Mouse (Mus musculus) intestine, postnatal 0 days (tissue): ENCODE results near the gene Uvrag. TPM values are rescaled to one million over a fixed set of nuclear protein-coding genes. Genes with fewer than 3 reads are reported as not detected.

Experiments
- ATAC-seq: fragments of 200-750 bp; cut with Nextera tagmentation; 2 replicates; pipeline ENCODE4 v1.8.0; 2017; ENCODE audit warnings: mild to moderate bottlenecking, moderate TSS enrichment, moderate library complexity
- H3K27ac ChIP-seq: fragments of 300-500 bp; sonication (generic); 2 replicates; pipeline ENCODE4 v1.5.1; 2014; ENCODE audit warnings: mild to moderate bottlenecking, low read depth, low read length, moderate library complexity
- H3K27me3 ChIP-seq: fragments of 300-500 bp; sonication (generic); replicated peaks from 2 replicates; pipeline ENCODE4 v1.6.1; 2014; ENCODE audit warnings: low read length, mixed read lengths; ENCODE audit not compliant: control insufficient read depth, insufficient read depth
- H3K36me3 ChIP-seq: fragments of 300-500 bp; sonication (generic); 2 replicates; pipeline ENCODE4 v1.6.1; 2014; ENCODE audit warnings: mild to moderate bottlenecking, moderate library complexity; ENCODE audit not compliant: control insufficient read depth, insufficient read depth
- H3K4me1 ChIP-seq: fragments of 300-500 bp; sonication (generic); replicated peaks from 2 replicates; pipeline ENCODE4 v1.6.1; 2014; ENCODE audit warnings: antibody characterized with exemption, low read length, mixed read lengths; ENCODE audit not compliant: control insufficient read depth, insufficient read depth
- H3K4me2 ChIP-seq: fragments of 300-500 bp; sonication (generic); replicated peaks from 2 replicates; pipeline ENCODE4 v1.6.1; 2014; ENCODE audit warnings: low read depth, mild to moderate bottlenecking, moderate library complexity
- H3K4me3 ChIP-seq: fragments of 300-500 bp; sonication (generic); 2 replicates; pipeline ENCODE4 v1.5.1; 2014; ENCODE audit warnings: low read depth, low read length
- H3K9ac ChIP-seq: fragments of 300-500 bp; sonication (generic); 2 replicates; pipeline ENCODE4 v1.6.1; 2014; ENCODE audit warnings: mild to moderate bottlenecking, low read depth, low read length
- H3K9me3 ChIP-seq: fragments of 300-500 bp; sonication (generic); 2 replicates; pipeline ENCODE4 v1.6.1; 2016; ENCODE audit warnings: mixed run types; ENCODE audit not compliant: control insufficient read depth
- CTCF ChIP-seq: sonication (generic); IDR thresholded peaks from 2 replicates; pipeline ENCODE4 v1.5.1; 2016; ENCODE audit warnings: low read depth, mild to moderate bottlenecking, control low read depth, antibody characterized with exemption, moderate library complexity
- WGBS: fragments of 180-500 bp; shearing (Covaris S2); extraction: QIAGEN DNeasy Blood & Tissue Kit; methylation state at CpG from one replicate; pipeline ENCODE4 v1.1.7; 2014; 5-methylcytosine and 5-hydroxymethylcytosine counted together
- polyA plus RNA-seq: library from polyadenylated mRNA; unstranded; fragments of >200 nt; fragmentation: Nextera tagmentation; extraction: Ambion mirVana; gene quantifications from 2 replicates; pipeline ENCODE4 v1.2.1, GENCODE M21; 2015

Uvrag gene
- polyA plus RNA-seq, 1 experiment from 2014 or later = 12.0 TPM

DNA sequence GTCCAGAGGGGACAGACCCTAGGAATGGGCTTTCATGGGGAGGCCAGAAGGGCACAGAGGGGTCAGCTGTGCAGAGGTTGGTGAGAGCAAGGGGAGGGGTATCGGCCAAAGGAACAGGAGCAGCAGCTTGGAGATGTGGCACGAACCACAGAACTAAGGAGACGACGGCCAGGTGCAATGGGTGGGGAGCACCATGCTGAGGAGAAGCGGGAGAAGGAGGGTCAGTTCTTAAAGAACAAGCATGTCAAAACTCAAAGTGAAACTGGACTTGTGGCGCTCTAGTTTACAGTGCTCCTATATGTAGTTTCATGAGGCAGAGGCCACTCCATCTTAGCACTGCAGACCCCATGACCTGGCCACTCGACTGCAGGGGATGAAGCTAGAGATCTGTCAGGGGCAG, 6.6 kb upstream of the Uvrag start:
- Histone ChIP-seq H3K4me1 (no peaks in the 10 kb centered on the region; the same call in 1 of the 2 replicates), H3K9me3 (no peaks in the 10 kb centered on the region), H3K36me3 (peaks cover 6% of the 10 kb centered on the region; the same call in 1 of the 2 replicates), H3K4me3 (no peak overlapping the region), H3K27ac (no peak overlapping the region), H3K27me3 (no peaks in the 10 kb centered on the region), H3K4me2 (no peak overlapping the region), H3K9ac (no peak overlapping the region)
- TF ChIP-seq CTCF = no peak
- ATAC-seq = no peak
- WGBS = 90% methylated on average over 7 of the region's 7 CpGs

DNA sequence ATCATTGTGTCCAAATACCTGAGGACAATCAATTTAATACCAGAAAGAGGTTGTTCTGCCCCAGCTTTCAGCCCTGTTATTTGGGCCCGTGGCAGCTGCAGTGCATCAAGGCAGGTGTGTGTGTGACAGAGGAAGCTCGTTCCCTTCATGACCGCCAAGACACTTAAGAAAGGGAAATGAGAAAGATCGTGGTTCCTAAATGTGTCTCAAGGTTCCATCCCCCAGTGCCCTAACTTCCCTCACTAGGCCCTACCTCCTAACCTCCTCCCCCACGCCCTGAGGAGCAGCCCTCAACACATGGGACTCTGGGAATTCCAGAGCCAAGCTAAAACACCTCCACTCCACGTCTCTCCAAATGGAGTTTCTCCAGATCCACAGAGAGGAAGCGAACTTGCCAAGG, 6.0 kb upstream of the Uvrag start:
- H3K4me1 ChIP-seq = no peaks in the 10 kb centered on the region; the same call in 1 of the 2 replicates
- no peaks in the 10 kb centered on the region for H3K9me3 ChIP-seq
- H3K9ac ChIP-seq = no peak overlapping the region
- TF ChIP-seq CTCF = no peak
- H3K27me3 ChIP-seq = no peaks in the 10 kb centered on the region
- no peak overlapping the region for H3K4me2 ChIP-seq
- ATAC-seq = no peak
- peaks cover under 1% of the 10 kb centered on the region; the same call in 1 of the 2 replicates for H3K36me3 ChIP-seq
- H3K4me3 ChIP-seq = no peak overlapping the region
- WGBS = 65% methylated on average over 7 of the region's 7 CpGs
- H3K27ac ChIP-seq = no peak overlapping the region

DNA sequence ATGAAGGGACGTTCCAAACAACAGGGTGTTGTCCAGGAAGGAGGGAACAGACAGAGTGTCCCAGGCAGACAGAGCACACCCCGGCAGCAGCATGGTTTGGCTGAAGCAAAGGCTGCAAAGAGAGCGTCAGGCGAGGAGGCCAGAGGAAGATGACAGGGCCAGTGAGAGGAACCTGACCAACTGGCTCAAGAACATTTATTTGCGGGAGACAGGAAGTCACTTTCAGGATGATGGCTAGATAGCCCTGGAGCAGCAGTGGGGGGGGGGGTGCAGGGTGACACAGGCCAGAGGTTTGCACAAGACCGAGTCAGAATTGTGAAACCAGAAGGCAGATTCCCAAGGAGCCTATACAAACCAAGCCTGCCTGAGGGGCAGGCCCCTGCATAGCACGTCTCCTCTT, 5.1 kb upstream of the Uvrag start:
- H3K36me3 ChIP-seq = no peaks in the 10 kb centered on the region; the same call in 1 of the 2 replicates
- no peaks in the 10 kb centered on the region for H3K27me3 ChIP-seq
- H3K4me2 ChIP-seq = no peak overlapping the region
- no peak overlapping the region for H3K9ac ChIP-seq
- H3K9me3 ChIP-seq = no peaks in the 10 kb centered on the region
- no peak overlapping the region for H3K4me3 ChIP-seq
- no peak for TF ChIP-seq CTCF
- no peak overlapping the region for H3K27ac ChIP-seq
- 55% methylated on average over 7 of the region's 7 CpGs for WGBS
- ATAC-seq = no peak
- H3K4me1 ChIP-seq = no peaks in the 10 kb centered on the region; the same call in 1 of the 2 replicates

DNA sequence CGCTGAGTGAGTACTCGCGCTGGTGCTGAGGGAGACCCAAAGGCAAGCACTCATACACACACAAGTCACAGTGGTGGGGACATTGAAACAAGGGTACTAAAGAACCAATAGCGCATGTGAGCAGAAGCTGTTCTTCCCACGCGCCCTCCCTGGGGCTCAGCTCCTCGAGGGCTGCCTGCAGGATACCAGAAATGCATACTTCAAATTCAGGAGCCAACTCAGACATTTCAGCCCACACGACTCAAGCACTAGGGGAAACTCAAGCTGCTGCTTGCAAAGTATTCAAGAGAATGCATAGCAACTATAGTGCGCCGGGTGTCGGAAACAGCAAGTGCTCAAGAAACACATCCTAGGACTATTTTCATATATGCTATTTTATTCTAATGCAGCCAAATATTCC, 3.7 kb upstream of the Uvrag start:
- H3K9me3 ChIP-seq = no peaks in the 10 kb centered on the region
- 75% methylated on average over 11 of the region's 11 CpGs for WGBS
- H3K27me3 ChIP-seq = no peaks in the 10 kb centered on the region
- no peak overlapping the region for H3K4me3 ChIP-seq
- no peak for ATAC-seq
- H3K4me1 ChIP-seq = no peaks in the 10 kb centered on the region; the same call in 1 of the 2 replicates
- TF ChIP-seq CTCF = no peak
- H3K27ac ChIP-seq = no peak overlapping the region
- no peak overlapping the region for H3K4me2 ChIP-seq
- no peak overlapping the region for H3K9ac ChIP-seq
- H3K36me3 ChIP-seq = no peaks in the 10 kb centered on the region; the same call in 1 of the 2 replicates

DNA sequence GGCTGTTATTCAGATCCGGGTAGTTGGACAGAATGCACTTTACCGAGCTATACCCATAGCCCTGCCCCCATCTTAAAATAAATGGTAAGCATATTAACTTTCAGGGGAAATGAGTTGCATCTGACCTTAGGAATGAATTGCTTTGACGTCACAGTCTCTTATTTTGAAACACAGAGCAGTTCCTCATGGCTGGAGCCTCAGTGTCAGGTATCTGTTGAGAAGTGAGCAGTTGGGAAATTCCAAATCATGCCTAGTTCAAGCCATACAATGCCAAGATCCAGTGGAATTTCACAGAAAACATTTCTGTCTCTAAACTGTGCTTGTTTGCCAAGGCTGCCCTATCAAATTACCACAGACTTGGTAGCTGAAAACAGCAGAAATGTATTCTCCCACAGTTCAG, 2.3 kb upstream of the Uvrag start:
- peaks cover 4% of the 10 kb centered on the region for H3K4me1 ChIP-seq
- H3K9me3 ChIP-seq = no peaks in the 10 kb centered on the region
- no peak for TF ChIP-seq CTCF
- H3K27ac ChIP-seq = no peak overlapping the region
- no peak overlapping the region for H3K4me3 ChIP-seq
- WGBS = 82% methylated on average over 3 of the region's 3 CpGs
- no peak overlapping the region for H3K4me2 ChIP-seq
- no peaks in the 10 kb centered on the region for H3K27me3 ChIP-seq
- H3K36me3 ChIP-seq = no peaks in the 10 kb centered on the region; the same call in 1 of the 2 replicates
- H3K9ac ChIP-seq = no peak overlapping the region
- no peak for ATAC-seq

DNA sequence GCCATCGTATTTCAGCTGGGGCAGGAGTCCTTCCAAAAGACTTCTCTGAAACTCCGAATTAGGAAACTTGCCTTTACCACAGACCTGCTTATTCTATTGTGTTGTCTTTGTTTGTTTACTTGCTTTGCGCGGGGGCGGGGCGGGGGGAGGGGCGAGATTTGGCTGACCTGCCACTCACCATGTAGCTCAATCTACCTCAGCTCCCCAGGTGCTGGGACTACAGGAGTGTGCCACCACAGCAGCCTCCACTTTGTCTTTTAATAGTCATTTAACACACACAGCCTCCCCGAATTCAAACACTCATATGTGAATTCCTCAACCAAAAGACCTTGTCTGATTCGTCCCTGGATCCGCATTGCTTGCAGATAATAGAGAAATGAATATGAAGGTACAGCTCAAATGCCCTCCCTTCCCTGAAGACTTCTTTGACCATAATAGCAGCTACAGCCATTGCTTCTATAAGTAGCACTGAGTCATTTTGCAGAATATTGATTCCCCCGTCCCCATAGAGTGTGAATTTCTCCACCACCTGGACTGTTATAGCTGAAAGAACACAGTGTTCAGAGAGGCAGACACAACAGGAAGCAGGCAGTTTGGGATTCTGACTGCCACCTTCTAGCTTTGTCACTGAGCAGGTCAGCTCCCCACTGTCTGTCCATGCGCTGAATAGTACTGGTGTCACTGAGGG, 1.1 kb upstream of the Uvrag start:
- WGBS = 33% methylated on average over 12 of the region's 12 CpGs
- TF ChIP-seq CTCF = no peak

More for the DNA sequence above, 1.1 kb upstream of the Uvrag start:
- H3K27me3 ChIP-seq = no peaks in the 10 kb centered on the region
- no peak for ATAC-seq
- no peak overlapping the region for H3K27ac ChIP-seq
- H3K36me3 ChIP-seq = no peaks in the 10 kb centered on the region
- H3K4me2 ChIP-seq = peak overlapping the region; percentile 79
- H3K4me3 ChIP-seq = peak overlapping the region; percentile 100
- H3K4me1 ChIP-seq = peaks cover 4% of the 10 kb centered on the region
- H3K9ac ChIP-seq = no peak overlapping the region
- H3K9me3 ChIP-seq = no peaks in the 10 kb centered on the region
